Mouse (Mus musculus) lung, postnatal 0 days (tissue): ENCODE results near the gene Prr23a2.

ENCODE experiments used
- CTCF ChIP-seq: IDR thresholded peaks from 2 replicates; pipeline ENCODE4 v1.5.1; 2016; ENCODE audit warnings: antibody characterized with exemption, mild to moderate bottlenecking
- EP300 ChIP-seq: IDR thresholded peaks from 2 replicates; pipeline ENCODE4 v1.6.1; 2016; ENCODE audit warnings: antibody characterized with exemption, mild to moderate bottlenecking, control low read depth

DNA sequence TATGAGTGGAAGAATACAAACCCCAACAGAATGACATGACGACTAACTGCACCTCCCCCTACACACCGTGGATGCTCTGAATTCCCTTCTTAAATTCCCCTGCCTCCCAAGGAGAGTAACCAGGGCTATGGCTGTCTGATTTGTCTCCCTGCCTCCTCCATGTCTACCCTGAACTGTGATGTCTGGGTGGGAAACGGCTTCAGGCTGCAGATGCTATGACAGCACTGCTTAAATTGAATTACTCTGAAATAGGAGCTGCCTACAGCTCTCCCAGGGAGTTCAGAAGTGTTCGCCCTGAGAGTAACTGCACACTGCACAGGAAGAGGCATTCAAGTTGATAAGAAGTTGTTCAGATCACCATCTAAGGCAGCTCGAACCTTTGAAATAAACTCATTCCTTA is 26.8 kb upstream of the Prr23a2 start:
- TF ChIP-seq CTCF (no peak), EP300 (no peak)
